Mouse (Mus musculus): ENCODE measurements around the gene Dusp12. TPM values are rescaled to one million over a fixed set of nuclear protein-coding genes. Genes with fewer than 3 reads are reported as not detected.
A peak's percentile ranks its signal among the peaks of the same experiment; 100 is the strongest.

The Dusp12 gene
- polyA plus RNA-seq, 1 experiment from 2014 or later: 23.8 TPM

- 83% methylated on average over 6 of the region's 6 CpGs for WGBS (ENCODE audit: insufficient replicate concordance)
- Histone ChIP-seq H3K27ac (no peak overlapping the region), H3K4me3 (replicated peaks) (no peak overlapping the region), H3K36me3 (peaks cover 26% of the 10 kb centered on the region), H3K27me3 (no peaks in the 10 kb centered on the region), H3K9ac (no peak overlapping the region), H3K4me1 (replicated peaks) (peaks cover 18% of the 10 kb centered on the region), H3K9me3 (replicated peaks) (no peaks in the 10 kb centered on the region), H3K4me2 (no peak overlapping the region)
- no peak for ATAC-seq (ENCODE audit: low read depth)
- no peak for DNase-seq
These were observed 13.9 kb downstream of the Dusp12 start for GRCm38 (mm10) chr1:170871402-170871801.

- DNase-seq: no peak
- H3K4me1 ChIP-seq (replicated peaks): peaks cover 35% of the 10 kb centered on the region
- WGBS (ENCODE audit: insufficient replicate concordance): 11% methylated on average over 14 of the region's 14 CpGs
- no peak for ATAC-seq (ENCODE audit: low read depth)
- H3K4me2 ChIP-seq: peak overlapping the region; percentile 83
- peak overlapping the region; percentile 85 for H3K4me3 ChIP-seq (replicated peaks)
- 0 out of 2 replicates have a peak overlapping the region, but pooled peaks have one; percentile 91 for H3K27ac ChIP-seq
- H3K27me3 ChIP-seq: no peaks in the 10 kb centered on the region
- peak overlapping the region; percentile 94 for H3K9ac ChIP-seq
- H3K36me3 ChIP-seq: peaks cover 17% of the 10 kb centered on the region; the same call in 1 of the 2 replicates
- no peaks in the 10 kb centered on the region for H3K9me3 ChIP-seq (replicated peaks)
These were observed 16.4 kb downstream of the Dusp12 start for GRCm38 (mm10) chr1:170868905-170869283.

- Histone ChIP-seq H3K4me3 (replicated peaks) (peak overlapping the region; percentile 85), H3K27me3 (no peaks in the 10 kb centered on the region), H3K4me1 (replicated peaks) (peaks cover 41% of the 10 kb centered on the region), H3K4me2 (peak overlapping the region; percentile 83), H3K9ac (peak overlapping the region; percentile 94), H3K36me3 (peaks cover 13% of the 10 kb centered on the region; the same call in 1 of the 2 replicates), H3K9me3 (replicated peaks) (no peaks in the 10 kb centered on the region), H3K27ac (peak overlapping the region; percentile 91)
- ATAC-seq (ENCODE audit: low read depth) (peak; percentile 66), DNase-seq (peak; percentile 66)
- WGBS (ENCODE audit: insufficient replicate concordance): under 1% methylated on average over 33 of the region's 33 CpGs
These were observed 17.0 kb downstream of the Dusp12 start for GRCm38 (mm10) chr1:170868107-170868904.

- H3K4me1 ChIP-seq (replicated peaks): peaks cover 47% of the 10 kb centered on the region
- no peaks in the 10 kb centered on the region for H3K27me3 ChIP-seq
- peak within 1 kb of the TSS; percentile 85 for H3K4me3 ChIP-seq (replicated peaks)
- no peaks in the 10 kb centered on the region for H3K9me3 ChIP-seq (replicated peaks)
- H3K9ac ChIP-seq: peak within 1 kb of the TSS; percentile 94
- peak within 1 kb of the TSS; percentile 91 for H3K27ac ChIP-seq
- peak within 1 kb of the TSS; percentile 83 for H3K4me2 ChIP-seq
- peak; percentile 92 for DNase-seq
- WGBS (ENCODE audit: insufficient replicate concordance): under 1% methylated on average over 25 of the region's 25 CpGs
- peak; percentile 80 for ATAC-seq (ENCODE audit: low read depth)
- H3K36me3 ChIP-seq: peaks cover 10% of the 10 kb centered on the region; the same call in 1 of the 2 replicates
These were observed 17.6 kb downstream of the Dusp12 start, which contains the start of gene Atf6 for GRCm38 (mm10) chr1:170867691-170868105. Gene Atf6 (minus strand): TSS chr1:170867771.

GRCm38 (mm10) chr1:170866992-170867690 is 18.2 kb downstream of the Dusp12 start:
- Histone ChIP-seq H3K36me3 (0 out of 2 replicates have a peak, but pooled peaks cover 6% of the 10 kb centered on the region), H3K9ac (peak overlapping the region; percentile 94), H3K4me1 (replicated peaks) (peaks cover 53% of the 10 kb centered on the region), H3K27me3 (no peaks in the 10 kb centered on the region), H3K4me3 (replicated peaks) (peak overlapping the region; percentile 85), H3K4me2 (peak overlapping the region; percentile 83), H3K27ac (peak overlapping the region; percentile 91), H3K9me3 (replicated peaks) (no peaks in the 10 kb centered on the region)
- 2% methylated on average over 30 of the region's 30 CpGs for WGBS (ENCODE audit: insufficient replicate concordance)
- ATAC-seq (ENCODE audit: low read depth) (peak; percentile 66), DNase-seq (no peak)

GRCm38 (mm10) chr1:170865406-170865805 is 19.9 kb downstream of the Dusp12 start:
- H3K36me3 ChIP-seq: 0 out of 2 replicates have a peak, but pooled peaks cover 3% of the 10 kb centered on the region
- H3K9ac ChIP-seq: no peak overlapping the region
- DNase-seq: no peak
- no peak overlapping the region for H3K4me3 ChIP-seq (replicated peaks)
- ATAC-seq (ENCODE audit: low read depth): no peak
- H3K27ac ChIP-seq: no peak overlapping the region
- 44% methylated on average over 5 of the region's 5 CpGs for WGBS (ENCODE audit: insufficient replicate concordance)
- peak overlapping the region; percentile 34 for H3K4me2 ChIP-seq
- no peaks in the 10 kb centered on the region for H3K9me3 ChIP-seq (replicated peaks)
- peaks cover 70% of the 10 kb centered on the region for H3K4me1 ChIP-seq (replicated peaks)
- no peaks in the 10 kb centered on the region for H3K27me3 ChIP-seq

GRCm38 (mm10) chr1:170864754-170865153 is 20.6 kb downstream of the Dusp12 start:
- no peak for ATAC-seq (ENCODE audit: low read depth)
- no peak overlapping the region for H3K27ac ChIP-seq
- H3K4me2 ChIP-seq: no peak overlapping the region
- 67% methylated on average over 3 of the region's 3 CpGs for WGBS (ENCODE audit: insufficient replicate concordance)
- H3K27me3 ChIP-seq: no peaks in the 10 kb centered on the region
- H3K9me3 ChIP-seq (replicated peaks): no peaks in the 10 kb centered on the region
- peaks cover 74% of the 10 kb centered on the region for H3K4me1 ChIP-seq (replicated peaks)
- H3K4me3 ChIP-seq (replicated peaks): no peak overlapping the region
- H3K36me3 ChIP-seq: 0 out of 2 replicates have a peak, but pooled peaks cover 3% of the 10 kb centered on the region
- H3K9ac ChIP-seq: no peak overlapping the region
- DNase-seq: no peak

GRCm38 (mm10) chr1:170864234-170864633 is 21.1 kb downstream of the Dusp12 start:
- H3K9me3 ChIP-seq (replicated peaks): no peaks in the 10 kb centered on the region
- no peak overlapping the region for H3K4me3 ChIP-seq (replicated peaks)
- no peak overlapping the region for H3K9ac ChIP-seq
- H3K36me3 ChIP-seq: 0 out of 2 replicates have a peak, but pooled peaks cover 3% of the 10 kb centered on the region
- peaks cover 76% of the 10 kb centered on the region for H3K4me1 ChIP-seq (replicated peaks)
- no peak overlapping the region for H3K4me2 ChIP-seq
- H3K27ac ChIP-seq: no peak overlapping the region
- H3K27me3 ChIP-seq: no peaks in the 10 kb centered on the region
- DNase-seq (no peak), ATAC-seq (ENCODE audit: low read depth) (no peak)

- H3K9me3 ChIP-seq (replicated peaks): no peaks in the 10 kb centered on the region
- no peak overlapping the region for H3K9ac ChIP-seq
- peak overlapping the region; percentile 23 for H3K4me2 ChIP-seq
- ATAC-seq (ENCODE audit: low read depth): no peak
- no peak for DNase-seq
- H3K36me3 ChIP-seq: 0 out of 2 replicates have a peak, but pooled peaks cover 3% of the 10 kb centered on the region
- peak overlapping the region; percentile 35 for H3K27ac ChIP-seq
- H3K4me3 ChIP-seq (replicated peaks): 0 out of 2 replicates have a peak overlapping the region, but pooled peaks have one; percentile 3
- peaks cover 80% of the 10 kb centered on the region for H3K4me1 ChIP-seq (replicated peaks)
- WGBS (ENCODE audit: insufficient replicate concordance): 5% methylated on average over 4 of the region's 4 CpGs
- no peaks in the 10 kb centered on the region for H3K27me3 ChIP-seq
These were observed 22.3 kb downstream of the Dusp12 start for GRCm38 (mm10) chr1:170863033-170863432.

- H3K36me3 ChIP-seq: 0 out of 2 replicates have a peak, but pooled peaks cover 3% of the 10 kb centered on the region
- WGBS (ENCODE audit: insufficient replicate concordance): 25% methylated on average over 3 of the region's 3 CpGs
- H3K4me2 ChIP-seq: peak overlapping the region; percentile 23
- H3K9ac ChIP-seq: no peak overlapping the region
- H3K27me3 ChIP-seq: no peaks in the 10 kb centered on the region
- DNase-seq: no peak
- peak overlapping the region; percentile 42 for H3K27ac ChIP-seq
- no peak overlapping the region for H3K4me3 ChIP-seq (replicated peaks)
- ATAC-seq (ENCODE audit: low read depth): no peak
- no peaks in the 10 kb centered on the region for H3K9me3 ChIP-seq (replicated peaks)
- H3K4me1 ChIP-seq (replicated peaks): peaks cover 87% of the 10 kb centered on the region
These were observed 23.0 kb downstream of the Dusp12 start for GRCm38 (mm10) chr1:170862435-170862717.

- WGBS (ENCODE audit: insufficient replicate concordance): 61% methylated on average over 13 of the region's 13 CpGs
- DNase-seq: no peak
- ATAC-seq (ENCODE audit: low read depth): no peak
- H3K27me3 ChIP-seq: no peaks in the 10 kb centered on the region
- 0 out of 2 replicates have a peak, but pooled peaks cover 3% of the 10 kb centered on the region for H3K36me3 ChIP-seq
- peaks cover 91% of the 10 kb centered on the region for H3K4me1 ChIP-seq (replicated peaks)
- H3K9me3 ChIP-seq (replicated peaks): no peaks in the 10 kb centered on the region
- H3K4me3 ChIP-seq (replicated peaks): no peak overlapping the region
- H3K27ac ChIP-seq: 0 out of 2 replicates have a peak overlapping the region, but pooled peaks have one; percentile 42
- H3K9ac ChIP-seq: no peak overlapping the region
- peak overlapping the region; percentile 23 for H3K4me2 ChIP-seq
These were observed 23.5 kb downstream of the Dusp12 start for GRCm38 (mm10) chr1:170861671-170862434.
